Mouse (Mus musculus): Measurements from ENCODE around the gene Tlk2.
"Not testable (repeated sequence)": the region's sequence is repeated elsewhere in the genome, so short reads cannot be mapped to it uniquely, and the experiment has no call there.

Gene Tlk2

DNA sequence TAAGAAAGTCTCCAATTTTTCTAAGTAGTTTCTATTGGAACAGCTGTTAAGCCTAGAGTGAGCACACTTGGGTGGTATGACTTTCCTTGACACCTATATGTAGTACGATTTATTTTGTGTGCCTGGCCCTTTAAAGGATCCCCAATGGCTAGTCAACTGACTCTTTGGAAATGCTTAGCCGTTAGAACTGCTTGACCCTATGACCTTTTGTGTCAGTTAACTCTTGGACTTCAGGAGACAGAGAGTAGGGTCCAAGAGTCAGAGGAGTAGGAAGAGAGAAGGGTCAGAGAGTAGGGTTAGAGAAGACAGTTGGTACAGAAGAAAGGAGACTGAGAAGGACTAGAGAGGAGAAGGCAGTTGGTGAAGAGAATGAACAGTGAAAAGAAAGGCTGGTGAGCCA lies at the start of gene Tlk2:
TSS of gene Tlk2 (plus strand) at position 292 of the 400 bp plus-strand sequence.
- DNase-seq (ENCODE audit: low spot score in 2 of 2), result no peak

DNA sequence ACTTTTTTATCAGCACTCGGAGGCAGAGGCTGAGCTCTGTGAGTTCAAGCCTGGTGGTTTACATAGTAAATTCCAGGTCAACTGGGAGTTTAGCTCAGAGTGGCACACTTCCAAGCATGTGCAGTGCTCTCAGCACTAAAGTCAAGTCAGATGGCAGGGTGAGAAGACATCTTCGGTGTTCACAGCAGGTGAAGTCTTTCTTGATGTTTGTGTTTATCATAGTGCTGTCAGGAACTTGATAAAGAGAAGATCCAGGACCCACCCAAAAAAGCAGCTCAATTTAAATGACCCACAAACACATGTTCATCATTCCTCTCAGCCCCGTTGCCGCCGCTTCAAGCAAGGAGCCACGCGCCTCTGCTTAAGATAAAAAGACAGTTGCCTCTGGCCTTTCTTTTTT lies 42.9 kb upstream of the Tlk2 start:
- DNase-seq (ENCODE audit: low spot score in 2 of 2), result no peak

DNA sequence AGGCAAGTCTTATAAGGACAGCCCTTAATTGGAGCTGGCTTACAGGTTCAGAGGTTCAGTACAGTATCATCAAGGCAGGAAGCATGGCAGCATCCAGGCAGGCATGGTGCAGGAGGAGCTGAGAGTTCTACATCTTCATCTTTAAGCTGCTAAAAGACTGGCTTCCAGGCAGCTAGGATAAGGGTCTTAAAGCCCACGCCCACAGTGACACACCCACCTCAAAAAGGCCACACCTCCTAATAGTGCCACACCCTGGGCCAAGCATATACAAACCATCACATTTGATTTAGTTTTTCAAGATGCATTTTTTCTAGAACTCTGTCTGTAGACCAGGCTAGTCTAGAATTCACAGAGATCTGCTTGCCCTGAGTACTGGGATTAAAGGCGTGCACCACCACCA lies 41.4 kb upstream of the Tlk2 start:
- DNase-seq (ENCODE audit: low spot score in 2 of 2), result not testable (repeated sequence)

DNA sequence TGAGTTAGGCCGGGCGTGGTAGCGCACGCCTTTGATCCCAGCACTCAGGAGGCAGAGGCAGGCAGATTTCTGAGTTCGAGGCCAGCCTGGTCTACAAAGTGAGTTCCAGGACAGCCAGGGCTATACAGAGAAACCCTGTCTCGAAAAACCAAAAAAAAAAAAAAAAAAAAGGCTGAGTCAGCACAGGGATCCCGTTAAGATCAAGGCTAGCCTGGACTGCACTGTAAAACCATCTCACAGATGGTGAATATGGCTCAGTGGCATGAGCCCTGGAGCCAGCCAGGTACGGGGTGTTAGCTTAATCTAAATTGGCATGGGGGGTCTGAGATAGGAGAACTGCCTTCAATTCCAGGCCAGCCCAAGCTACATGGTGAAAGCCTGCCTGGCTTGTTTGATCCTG lies 38.1 kb upstream of the Tlk2 start:
- DNase-seq (ENCODE audit: low spot score in 2 of 2), result not testable (repeated sequence)

DNA sequence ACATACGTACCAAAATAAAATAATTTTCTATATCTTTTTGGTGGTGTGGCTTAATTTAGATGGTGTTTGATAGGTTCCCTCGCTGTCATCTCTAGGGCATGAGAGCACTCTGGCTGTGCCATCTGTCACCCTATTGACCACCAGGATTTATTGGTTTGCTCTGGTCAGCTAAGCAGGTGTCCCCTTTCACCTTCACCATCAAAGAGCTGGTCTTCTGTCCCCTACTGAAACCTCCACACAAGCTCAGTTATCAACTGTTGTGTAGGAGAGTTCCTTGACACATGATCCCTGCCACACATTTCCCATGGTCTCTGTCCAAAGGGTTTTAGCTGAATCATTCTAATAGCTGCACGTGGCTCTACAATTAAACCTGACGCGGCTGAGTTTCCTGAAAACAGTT lies 37.5 kb upstream of the Tlk2 start:
- no peak for DNase-seq (ENCODE audit: low spot score in 2 of 2)

DNA sequence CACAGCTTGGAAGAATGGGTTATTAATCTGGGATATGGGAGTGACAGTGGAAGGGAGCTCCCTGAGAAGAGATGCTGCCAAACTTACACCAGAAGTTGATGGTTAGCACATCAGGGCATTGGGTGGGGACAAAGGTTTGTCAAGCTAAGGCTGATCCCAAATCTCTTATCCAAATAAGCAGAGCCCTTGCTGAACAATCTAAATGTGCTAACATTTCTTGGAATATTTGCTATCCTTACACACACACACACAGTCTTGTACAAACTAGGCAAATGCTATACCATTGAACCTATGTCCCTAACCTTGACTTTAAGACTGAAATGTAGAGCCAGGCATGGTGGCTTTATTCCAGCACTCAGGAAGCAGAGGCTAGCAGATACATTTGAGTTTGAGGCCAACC lies 35.0 kb upstream of the Tlk2 start:
- no peak for DNase-seq (ENCODE audit: low spot score in 2 of 2)

DNA sequence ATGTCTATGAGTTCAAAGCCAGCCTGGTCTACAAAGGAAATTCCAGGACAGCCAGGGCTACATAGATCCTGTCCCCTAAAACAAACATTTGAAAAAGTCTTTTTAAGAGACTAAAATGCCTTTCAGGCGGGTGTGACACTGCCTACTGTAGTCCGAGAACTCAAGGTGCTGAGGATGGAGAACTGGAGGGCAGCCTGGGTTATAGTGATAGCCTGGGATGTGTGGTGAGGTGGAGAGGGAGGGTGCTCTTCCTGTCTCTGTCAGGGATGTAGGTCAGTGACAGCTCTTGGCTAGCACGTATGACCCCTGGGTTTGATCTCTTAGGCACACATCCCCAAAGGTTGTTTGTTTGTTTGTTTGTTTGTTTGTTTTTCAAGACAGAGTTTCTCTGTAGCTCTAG lies 34.5 kb upstream of the Tlk2 start:
- DNase-seq (ENCODE audit: low spot score in 2 of 2), result no peak

DNA sequence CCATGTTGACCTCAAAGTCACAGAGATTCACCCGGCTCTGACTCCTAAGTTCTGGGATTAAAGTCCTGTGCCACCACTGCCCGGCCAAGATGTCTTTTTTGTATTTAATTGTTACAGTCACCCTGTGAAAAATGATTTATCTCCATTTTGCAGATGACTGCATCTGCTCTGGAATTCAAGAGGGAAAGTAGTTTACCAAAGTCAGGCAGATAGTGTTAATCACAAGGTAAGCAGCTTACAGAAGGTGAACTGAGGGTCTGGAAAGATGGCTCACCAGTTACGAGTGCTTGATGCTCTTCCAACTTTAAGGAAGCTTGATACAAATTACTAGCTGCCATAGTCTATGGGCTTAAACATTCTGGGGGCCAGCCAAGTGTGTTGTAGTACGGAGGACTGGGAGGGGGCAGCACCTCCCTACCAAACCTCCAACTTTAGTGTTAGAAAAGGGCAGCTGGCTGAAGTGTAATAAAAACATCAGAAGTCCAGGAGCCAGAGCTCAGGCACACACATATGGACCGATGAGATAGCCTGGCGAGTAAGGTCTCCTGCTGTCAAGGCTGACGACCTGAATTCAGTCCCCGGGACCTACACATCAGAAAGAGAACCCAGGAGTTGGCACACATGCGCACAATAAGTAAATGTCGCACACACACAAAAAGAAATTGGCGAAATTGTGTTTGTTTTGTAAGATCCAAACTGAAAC lies 33.9 kb upstream of the Tlk2 start:
- DNase-seq (ENCODE audit: low spot score in 2 of 2), result no peak

DNA sequence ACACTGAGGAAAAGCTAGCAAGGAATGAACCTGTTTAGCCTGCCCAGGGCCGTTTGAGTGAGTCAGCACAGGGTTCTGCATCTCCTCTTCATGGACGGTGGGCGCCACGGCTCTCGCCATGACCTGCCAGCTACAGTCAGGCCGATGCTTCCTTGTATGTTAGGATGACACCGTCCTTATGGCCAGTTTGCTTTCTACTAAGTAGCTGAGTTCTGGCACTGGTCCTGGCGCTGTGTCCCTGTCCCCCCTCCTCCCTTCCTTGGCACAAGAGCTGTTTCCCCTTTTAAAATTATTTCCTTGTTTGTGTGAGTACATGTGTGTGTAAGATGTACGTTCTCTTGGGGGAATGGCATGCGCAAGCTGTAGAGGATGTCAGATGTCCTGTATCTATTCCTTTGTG lies 33.4 kb upstream of the Tlk2 start:
- DNase-seq (ENCODE audit: low spot score in 2 of 2), result no peak

DNA sequence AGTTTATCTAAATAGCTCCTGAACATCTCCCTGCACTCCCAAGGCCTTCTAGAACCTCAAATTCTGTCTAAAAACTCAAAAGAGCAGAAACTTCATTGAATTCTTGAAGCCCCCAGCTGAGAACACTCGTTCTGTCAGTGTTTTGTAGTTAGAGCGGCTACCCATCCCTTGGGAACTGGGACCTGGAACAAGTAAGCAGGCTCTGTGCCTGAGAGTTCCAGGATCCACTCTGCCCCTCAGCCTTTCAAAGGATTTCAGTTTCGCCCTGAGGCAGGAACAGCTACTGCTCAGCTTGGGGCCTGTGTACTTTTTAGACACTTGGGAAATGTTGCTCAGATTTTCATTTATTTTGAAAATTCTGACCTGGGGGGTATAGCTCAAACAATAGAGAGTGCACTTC lies 32.0 kb upstream of the Tlk2 start, which contains the start of gene Gm10842:
TSS of gene Gm10842 (plus strand) at position 301 of the 400 bp plus-strand sequence.
- DNase-seq (ENCODE audit: low spot score in 2 of 2), result no peak

DNA sequence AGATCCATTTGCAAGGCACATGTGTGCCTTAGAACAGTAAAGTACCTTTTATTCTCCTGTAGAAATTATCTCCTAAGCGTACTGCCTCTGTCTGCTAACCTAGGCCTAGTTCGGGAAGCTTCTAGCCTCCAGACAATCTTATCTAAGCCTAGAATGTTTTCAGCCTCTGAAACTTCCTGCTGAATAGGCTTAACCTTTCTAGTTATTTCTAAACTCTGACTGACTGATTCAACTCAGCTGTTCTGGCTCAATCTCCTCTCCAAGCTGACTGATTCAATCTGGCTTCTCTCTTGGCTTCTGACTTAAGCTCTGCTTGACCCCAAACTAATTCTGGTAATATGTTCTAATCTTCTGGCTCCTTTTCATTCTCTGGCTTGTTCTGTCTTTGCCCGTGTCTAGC lies 29.3 kb upstream of the Tlk2 start:
- DNase-seq (ENCODE audit: low spot score in 2 of 2), result no peak

DNA sequence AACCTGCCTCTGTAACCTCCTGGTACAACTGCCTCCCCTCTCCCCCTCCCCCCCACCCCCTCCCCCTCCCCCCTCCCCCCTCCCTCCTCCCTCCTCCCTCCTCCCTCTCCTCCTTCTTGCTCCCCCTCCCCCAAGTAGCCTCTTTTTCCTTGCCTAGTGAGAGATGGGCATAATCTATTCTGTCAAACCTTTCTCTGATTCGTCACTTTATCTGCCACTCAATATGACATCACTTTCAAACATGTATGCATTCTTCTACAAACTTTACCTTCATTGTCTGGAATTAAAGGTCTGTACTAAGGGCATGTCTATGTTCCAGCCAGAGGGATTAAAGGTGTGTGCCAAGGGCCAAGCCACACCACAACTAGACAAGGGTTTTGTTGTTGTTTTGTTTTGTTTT lies 28.8 kb upstream of the Tlk2 start:
- no peak for DNase-seq (ENCODE audit: low spot score in 2 of 2)

DNA sequence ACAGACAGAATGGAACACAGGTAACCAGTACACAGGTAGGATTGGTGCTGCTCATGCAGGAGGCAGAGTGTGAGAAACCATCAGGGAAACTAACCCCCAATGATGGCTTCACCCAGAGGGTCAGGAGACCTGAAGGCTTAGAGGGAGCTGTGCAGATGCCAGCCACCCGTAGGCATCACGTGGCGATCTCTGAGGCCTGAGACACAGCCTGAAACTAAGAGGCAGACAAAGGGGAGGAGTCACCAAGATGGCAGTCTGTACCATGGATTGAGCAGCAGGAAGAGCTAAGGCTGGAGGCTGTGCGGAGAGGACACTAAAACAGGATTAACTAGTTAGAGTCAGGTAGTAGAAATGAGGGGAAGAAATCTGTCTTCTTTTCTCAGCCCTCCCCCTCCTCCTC lies 27.9 kb upstream of the Tlk2 start:
- no peak for DNase-seq (ENCODE audit: low spot score in 2 of 2)

DNA sequence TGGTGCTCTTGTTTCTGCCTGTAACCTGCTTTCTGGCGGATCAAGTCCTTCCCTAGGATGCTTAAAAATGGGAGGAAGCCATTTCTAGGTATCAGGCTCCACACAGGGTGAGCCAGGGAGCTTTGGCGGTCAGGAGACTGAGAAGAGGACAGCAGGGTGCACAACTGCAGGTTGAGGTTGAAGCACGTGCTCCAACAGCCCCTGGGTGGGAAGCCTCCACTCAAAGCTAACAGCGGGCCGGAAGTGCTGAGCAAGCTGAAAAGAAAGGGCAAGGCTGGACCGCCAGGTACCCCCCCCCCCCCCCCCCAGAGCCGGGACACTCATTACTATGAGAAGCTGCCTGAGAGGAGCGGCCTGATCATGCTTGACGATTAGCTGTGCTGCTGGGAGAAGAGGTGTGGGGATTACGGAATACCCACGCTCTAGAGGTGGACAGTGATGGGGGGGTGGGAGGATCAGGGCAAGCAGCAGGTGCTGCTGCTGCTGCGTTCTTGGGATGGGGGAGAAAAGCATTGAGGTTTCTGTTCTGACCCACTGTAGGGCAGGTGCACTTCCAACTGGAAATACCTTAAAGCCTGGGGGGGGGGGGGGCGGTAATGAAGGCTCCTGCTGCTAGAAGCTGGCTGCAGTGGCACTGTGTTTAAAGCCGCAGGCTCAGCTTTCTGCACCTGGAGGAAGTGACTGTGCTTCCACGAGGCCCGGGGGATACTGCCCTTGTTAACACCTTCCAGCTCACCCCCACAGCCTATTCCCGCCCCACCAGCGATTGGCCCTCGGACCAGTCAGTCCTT lies 27.2 kb upstream of the Tlk2 start:
- no peak for DNase-seq (ENCODE audit: low spot score in 2 of 2)

DNA sequence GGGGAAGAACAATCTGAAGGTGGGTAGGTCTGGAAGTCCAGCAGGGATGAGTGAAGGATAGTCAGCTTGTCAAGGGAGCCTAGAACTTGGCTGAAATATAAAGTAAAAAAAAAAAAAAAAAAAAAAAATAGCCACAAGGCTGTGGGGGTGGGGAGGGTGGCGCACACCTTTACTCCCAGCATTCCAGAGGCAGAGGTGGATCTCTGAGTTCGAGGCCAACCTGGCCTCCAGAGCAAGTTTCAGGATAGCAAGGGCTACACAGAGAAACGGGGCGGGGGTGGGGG lies 26.6 kb upstream of the Tlk2 start:
- DNase-seq (ENCODE audit: low spot score in 2 of 2), result no peak

DNA sequence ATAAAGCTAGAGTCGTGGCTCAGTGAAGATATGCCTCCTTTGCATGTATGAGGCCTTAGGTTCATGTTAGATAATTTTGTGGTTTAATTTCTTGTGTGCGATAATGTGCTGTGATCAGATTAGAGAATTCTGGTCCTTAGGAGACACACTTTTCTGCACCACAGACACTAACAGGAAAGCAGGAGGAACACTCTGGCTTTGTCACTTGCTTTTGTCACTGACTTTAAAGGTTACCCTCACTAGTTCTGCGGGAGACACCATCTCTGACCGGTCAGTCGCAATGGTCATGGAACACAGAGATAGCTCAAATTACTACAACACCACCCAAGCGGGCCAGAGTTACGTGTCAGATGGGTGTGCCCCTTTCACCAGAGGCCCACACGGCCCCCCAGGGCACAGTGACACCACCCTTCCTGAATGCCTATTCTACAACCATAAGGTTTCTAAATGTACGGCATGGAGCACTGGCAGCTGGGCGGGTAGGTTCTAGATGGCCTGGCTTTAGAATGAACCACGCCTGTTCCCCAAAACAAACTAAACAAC lies 26.2 kb upstream of the Tlk2 start:
- no peak for DNase-seq (ENCODE audit: low spot score in 2 of 2)

DNA sequence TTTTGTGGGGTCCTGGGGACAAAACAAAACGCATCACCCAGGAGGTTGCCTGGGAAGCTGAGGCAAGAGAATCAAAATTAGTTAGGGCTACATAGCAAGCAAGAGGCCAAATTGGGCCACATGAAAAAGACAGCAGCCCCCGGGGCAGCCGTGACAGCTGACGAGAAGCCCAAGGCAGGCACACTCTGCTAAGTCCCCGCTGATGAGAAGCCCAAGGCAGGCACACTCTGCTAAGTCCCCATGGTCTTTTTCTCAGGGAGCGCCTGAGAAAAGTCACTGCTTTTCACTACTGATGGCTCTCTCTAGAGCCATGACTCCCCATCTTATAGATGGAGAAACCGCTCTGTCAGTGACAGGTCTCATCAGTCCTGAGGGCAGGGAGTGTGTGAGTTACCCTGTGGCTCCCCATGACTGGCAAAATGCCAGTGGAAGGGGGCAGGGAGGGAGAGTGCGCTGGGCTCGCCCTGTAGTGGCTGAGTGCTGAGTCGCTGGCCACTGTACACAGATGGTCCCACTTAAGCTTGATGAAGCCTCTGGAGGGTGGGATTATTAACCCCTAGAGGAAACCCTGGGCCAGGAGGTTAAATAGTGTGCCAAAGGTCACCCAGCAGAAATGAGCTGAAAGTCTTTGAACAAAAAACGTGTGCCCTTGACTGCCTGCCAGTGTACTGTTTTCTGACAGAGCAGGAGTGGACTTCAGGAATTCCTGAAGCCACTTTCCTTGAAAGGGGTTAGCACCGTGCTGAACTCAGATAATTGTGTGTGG lies 25.4 kb upstream of the Tlk2 start:
- peak; percentile 10 to 14 for DNase-seq (ENCODE audit: low spot score in 2 of 2)

DNA sequence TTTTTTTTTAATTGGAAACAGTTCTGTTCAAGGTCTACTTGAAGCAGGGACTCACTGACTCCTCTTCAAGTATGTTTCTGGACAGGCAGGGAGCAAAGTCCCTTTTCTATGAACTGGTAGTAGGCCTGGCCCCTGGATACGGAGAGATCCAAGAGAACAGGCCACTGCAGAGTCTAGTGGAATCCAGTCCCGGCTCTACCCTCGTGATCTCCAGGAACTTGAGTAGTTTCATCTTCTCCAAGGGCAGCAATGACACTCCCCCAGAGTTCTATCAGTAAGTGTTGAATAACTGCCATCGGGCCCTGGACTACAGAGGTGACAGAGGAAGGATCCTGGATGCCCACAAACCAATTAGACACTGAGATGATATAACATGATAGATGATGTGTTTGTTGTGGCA lies 22.7 kb upstream of the Tlk2 start:
- DNase-seq (ENCODE audit: low spot score in 2 of 2), result no peak

DNA sequence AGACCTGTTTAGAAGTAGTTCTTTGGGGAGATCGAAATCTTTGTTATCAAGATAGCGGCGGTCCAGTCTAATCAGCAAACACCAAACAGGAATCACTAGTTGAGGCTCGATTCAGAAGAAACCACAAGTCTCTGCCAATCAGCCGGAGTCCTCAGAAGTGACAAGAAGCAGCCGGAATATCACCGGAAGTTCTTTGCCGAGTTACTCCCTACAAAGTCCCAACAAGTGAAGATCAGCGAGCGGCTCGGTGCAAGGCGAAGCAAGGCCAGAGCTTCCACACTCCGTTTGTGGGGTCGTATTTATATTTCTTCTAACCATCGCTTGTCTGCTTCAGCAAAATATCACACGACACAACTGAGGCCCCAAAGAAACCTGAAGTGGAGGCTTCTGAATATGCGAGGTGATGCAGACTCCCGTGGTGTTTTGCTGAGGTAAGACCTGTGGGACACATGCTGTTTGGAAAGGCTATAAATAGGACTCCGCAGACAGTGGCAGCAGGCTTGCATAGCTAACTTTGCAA lies 21.8 kb upstream of the Tlk2 start:
- DNase-seq (ENCODE audit: low spot score in 2 of 2), result peak in 1 of 2 experiments; percentile 14

DNA sequence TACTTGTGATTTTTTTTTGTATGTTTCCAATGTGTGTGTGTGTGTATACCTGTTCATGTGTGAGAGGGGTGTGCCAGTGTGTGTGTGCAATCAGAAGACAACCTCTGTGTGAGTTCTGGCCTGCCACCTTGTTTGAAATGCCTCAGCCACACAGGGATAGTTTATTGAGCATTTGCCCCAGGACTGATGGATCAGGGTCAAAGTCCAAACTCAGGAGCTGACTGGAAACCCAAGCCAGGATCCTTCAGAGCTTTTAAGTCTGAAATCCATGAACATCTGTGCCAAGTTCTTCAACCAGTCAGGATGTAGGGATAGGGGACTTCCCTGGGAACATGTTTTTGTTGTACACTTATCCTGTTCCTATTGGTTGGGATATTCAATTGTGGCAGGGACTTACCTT lies 20.6 kb upstream of the Tlk2 start:
- no peak for DNase-seq (ENCODE audit: low spot score in 2 of 2)

DNA sequence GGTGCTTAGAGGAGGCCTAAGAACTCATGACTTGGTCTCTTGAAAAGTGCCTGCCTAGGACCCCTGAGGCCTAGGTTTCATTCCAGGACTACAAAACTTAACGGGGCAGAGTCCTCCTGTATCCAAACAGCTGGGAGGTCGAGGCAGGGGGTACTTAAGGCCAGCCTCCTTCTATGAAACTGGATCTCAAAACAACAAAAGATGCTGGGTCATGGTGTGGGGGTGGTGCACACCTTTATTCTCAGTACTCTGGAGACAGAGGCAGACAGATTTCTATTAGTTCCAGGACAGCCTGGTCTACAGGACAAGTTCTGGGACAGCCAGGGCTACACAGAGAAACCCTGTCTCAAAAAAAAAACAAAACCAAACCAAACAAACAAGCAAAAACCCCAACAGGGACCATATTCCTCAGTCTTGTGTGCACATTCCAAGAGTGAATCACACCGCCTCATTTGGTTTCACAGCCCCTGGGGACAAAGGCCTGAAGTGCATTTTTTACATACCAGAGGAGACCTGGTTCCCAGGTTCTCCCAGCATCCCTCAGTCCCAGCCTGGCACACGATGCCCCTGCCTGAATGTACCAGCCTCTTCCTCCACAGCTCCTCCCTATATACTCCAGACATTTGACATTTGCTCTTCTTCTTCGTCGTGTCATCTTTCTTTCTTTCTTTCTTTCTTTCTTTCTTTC lies 18.8 kb upstream of the Tlk2 start:
- DNase-seq (ENCODE audit: low spot score in 2 of 2), result no peak

DNA sequence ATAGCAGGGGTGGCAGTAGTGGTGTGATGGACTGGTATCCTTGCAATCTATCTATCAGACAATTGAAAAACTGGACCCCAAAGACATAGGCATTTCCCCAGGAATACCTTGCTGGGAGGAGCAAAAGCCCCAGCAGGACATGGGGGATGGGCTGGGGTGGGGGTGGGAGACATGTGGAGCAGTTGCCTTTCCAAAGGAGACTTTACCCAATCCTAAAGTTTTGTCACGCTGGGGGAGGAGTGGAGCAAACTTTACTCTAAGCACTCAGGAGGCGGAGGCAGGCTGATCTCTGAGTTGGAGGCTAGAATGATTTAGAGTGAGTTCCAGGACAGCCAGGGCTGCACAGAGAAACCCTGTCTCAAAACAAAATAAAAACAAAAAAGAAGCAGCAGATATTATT lies 17.2 kb upstream of the Tlk2 start:
- no peak for DNase-seq (ENCODE audit: low spot score in 2 of 2)

Data from heart, adult 9 months (tissue).